Mouse (Mus musculus): Measurements from ENCODE around the gene Ppp1r9a.

DNA sequence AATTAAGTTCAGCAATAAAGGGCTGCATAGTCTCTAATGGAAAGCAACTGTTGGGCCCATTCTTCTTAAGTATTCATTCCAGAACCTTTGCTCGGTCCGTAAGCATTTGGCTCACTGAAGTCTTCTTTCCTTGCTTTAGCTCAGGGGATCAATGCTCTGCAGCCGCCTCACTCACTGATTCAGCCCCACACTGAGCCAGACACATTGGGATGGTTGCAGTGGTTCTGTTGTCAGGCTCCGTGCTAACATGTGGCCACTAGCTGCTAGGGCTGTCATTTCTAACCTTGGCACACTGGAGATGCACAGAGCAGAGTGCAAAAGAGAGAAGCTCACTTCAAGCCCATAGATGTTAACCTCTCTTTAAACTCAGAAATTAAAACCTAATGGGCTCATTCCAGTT is 96.2 kb downstream of the Ppp1r9a start:
- TF ChIP-seq POLR2A (IDR thresholded peaks at IDR 0.05; ENCODE audit: control insufficient read depth in 1 of 2, insufficient read depth in 1 of 2, low read depth in 1 of 2, low read length in 2 of 2, poor library complexity in 1 of 2) (no peak), ETS1 (IDR thresholded peaks at IDR 0.05; ENCODE audit: low read depth, low read length) (no peak), POLR2AphosphoS2 (IDR thresholded peaks at IDR 0.05; ENCODE audit: low read length) (no peak), CTCF (IDR thresholded peaks at IDR 0.05 in 2 of 3, conservative IDR thresholded peaks at IDR 0.05 in 1 of 3; ENCODE audit: control insufficient read depth in 1 of 3, insufficient read depth in 1 of 3, low read depth in 2 of 3, low read length in 3 of 3, poor library complexity in 1 of 3, severe bottlenecking in 1 of 3) (no peak), TCF12 (IDR thresholded peaks at IDR 0.05; ENCODE audit: low read depth, low read length) (no peak), ZMIZ1 (IDR thresholded peaks at IDR 0.05; ENCODE audit: low read depth, low read length) (no peak), CHD1 (IDR thresholded peaks at IDR 0.05; ENCODE audit: low read depth, low read length) (no peak), USF1 (IDR thresholded peaks at IDR 0.05; ENCODE audit: low read depth, low read length) (no peak), GATA1 (IDR thresholded peaks at IDR 0.05; ENCODE audit: low read depth, low read length) (no peak), EP300 (IDR thresholded peaks at IDR 0.05; ENCODE audit: low read depth in 1 of 2, low read length in 2 of 2) (no peak), ZC3H11A (IDR thresholded peaks at IDR 0.05; ENCODE audit: low read depth, low read length) (no peak), ZKSCAN1 (IDR thresholded peaks at IDR 0.05; ENCODE audit: low read depth, low read length) (no peak)
